Mouse (Mus musculus) heart, adult 2 months (tissue): ENCODE results near the gene Serpina5.

ENCODE experiments used
- CTCF ChIP-seq: fragments of 200-600 bp; IDR thresholded peaks from 2 replicates; pipeline ENCODE4 v1.8.1; 2022; ENCODE audit warnings: antibody characterized with exemption, mild to moderate bottlenecking, moderate library complexity
- POLR2A ChIP-seq: fragments of 200-500 bp; IDR thresholded peaks from 2 replicates; pipeline ENCODE4 v1.6.1; 2011; ENCODE audit warnings: mild to moderate bottlenecking, low read depth, low read length, control low read depth; ENCODE audit not compliant: insufficient read depth

- TF ChIP-seq CTCF (no peak), POLR2A (no peak)
Measured at GRCm38 (mm10) chr12:104108507-104108906, 7.6 kb downstream of the Serpina5 start.
